Mouse (Mus musculus): ENCODE data around the gene Comp.

Comp gene

DNA sequence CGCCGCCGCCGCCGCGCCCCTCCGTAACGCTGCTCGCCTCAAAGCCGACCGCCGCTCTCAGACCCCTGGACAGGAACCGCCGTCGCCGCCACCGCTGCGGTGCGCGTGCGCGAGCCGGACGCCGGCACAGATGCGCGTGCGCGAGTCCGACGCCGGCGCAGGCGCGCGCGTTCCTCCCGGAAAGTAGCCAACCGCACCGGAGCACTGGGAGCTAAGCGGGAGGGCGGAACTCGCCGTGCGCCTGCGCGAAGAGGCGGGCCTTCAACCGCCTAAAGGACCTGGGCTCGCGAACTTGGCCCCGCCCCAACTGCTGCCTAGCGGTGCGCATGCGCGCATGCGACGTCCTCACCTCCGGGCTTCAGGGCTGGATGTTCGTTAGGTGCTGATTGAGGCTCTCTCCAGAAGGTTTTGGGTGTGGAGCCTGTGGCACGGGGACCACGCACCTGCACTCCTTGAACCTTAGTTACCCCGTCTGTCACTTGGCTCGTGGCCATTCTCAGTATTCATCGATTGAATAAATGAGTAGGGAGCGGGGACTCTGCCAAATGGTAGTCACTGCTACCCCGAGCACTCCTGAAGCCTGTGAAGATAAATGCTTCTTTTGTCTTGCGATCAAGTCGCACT is 20.1 kb upstream of the Comp start, which contains the start of gene Upf1:
Gene Upf1 (minus strand): TSS at position 85 of the 624 bp plus-strand sequence.
- peak; percentile 100 for DNase-seq

DNA sequence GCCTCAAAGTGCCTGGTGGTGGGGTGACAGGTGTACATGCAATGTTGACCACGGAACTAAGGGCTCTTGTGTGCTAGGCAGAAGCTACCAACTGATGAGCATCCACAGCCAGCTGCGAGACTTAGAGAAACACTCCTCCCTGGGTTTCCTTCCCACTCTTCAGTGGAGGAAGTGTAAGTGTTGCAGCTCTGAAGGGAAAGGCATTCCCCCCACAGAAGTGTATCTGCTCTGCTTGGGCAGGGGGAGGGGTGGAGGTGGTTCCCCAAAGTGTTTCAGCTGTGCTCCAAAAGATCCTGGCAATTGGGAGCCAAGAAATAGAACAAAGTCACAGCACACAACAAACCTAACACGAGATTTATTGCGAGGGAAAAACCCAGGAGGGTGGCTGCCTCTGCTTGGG is 19.4 kb upstream of the Comp start:
- no peak for DNase-seq

DNA sequence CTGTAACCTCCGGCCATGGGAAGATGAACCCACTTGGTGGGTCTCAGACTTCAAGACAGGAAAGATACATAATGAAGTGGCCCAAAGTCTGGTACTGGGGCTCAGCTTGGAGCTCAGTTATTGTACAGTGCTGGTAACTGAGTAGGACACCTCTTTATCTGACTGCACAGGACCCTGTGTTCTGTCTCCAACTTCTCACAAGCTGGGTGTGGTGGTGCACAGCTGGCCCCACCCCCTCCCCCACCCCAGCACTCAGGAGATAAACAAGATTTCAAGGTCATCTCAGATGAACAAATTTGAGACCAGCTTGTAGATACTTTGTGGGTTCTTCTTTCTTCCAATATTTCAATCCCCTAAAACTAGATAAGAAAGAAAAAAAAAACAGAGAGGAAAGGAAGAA is 17.2 kb upstream of the Comp start:
- no peak for DNase-seq

GRCm38 (mm10) chr8:70359411-70359810 is 13.9 kb upstream of the Comp start:
- no peak for DNase-seq

- DNase-seq: peak; percentile 40
These were observed 12.6 kb upstream of the Comp start for GRCm38 (mm10) chr8:70360769-70361168.

DNA sequence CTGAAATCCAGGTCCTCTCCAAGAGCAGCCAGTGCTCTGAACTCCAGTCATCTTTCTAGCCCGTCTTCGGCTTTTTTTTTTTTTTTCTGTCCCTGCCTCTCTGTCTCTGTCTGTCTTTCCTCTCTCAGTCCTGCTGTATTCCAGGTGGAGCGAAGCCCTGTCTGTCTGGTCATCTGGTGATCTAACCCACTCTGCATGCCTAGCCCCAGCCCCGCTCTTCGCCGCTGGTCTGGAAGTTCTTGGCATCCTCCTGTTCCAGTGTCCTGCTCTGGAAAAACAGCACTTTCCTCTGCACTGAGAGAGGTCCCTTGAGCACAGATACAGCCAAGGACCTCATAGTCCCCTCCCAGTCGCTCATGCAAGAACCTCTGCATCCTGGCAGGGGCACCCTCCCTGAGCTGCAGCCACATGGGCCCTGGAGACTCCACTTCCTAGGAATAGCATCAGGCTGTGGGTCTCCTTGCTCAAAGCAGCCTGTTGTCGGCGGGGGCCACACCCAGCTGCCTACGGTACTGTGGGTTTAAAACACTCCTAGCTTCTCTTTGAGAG is 11.8 kb upstream of the Comp start:
- no peak for DNase-seq

GRCm38 (mm10) chr8:70364066-70364465 is 9.3 kb upstream of the Comp start:
- DNase-seq: no peak

DNA sequence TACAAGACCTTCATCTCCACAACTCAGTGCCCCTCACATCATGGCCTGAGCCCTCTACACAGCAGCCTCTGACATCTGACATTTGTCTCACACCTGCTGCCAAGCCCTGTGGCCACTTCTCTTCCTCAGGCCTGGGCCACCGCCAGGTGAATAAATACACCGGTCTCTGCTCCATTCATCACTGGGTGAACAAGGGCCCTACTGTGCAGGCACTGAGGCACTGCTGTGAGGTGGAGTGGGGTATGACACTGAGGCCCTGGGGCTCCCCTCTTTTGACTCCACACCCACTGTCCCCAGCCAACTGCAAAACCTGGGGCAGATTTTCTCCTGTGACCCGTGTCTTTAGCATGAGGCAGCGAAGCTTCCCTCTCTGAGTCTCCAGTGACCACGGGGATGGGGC is 6.8 kb upstream of the Comp start:
- no peak for DNase-seq

- DNase-seq: no peak
These were observed 2.9 kb upstream of the Comp start for GRCm38 (mm10) chr8:70370476-70370875.

DNA sequence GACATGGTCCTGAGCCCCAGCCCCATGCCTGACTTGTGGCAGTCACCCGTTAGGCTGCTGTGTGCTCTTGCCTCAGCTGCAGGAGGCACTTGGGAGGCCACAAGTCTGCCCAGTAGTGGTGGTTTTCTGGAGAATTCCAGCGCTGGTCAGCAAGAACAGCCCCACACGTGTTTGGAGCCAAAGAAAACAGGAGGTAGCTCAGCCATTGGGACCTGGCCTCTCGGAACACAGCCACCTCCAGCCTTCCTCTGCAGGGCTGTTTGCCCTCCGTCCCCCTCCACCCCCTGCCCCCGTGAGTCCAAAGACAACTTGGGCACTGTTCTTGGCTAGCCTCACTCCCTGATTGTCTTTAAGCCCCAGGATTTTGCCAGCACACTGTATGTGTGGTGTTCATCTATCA is 1.4 kb upstream of the Comp start:
- no peak for DNase-seq

- peak; percentile 56 for DNase-seq
These were observed 1.1 kb downstream of the Comp start for GRCm38 (mm10) chr8:70374318-70374927.

GRCm38 (mm10) chr8:70375212-70375859 is 2.0 kb downstream of the Comp start:
- no peak for DNase-seq

DNA sequence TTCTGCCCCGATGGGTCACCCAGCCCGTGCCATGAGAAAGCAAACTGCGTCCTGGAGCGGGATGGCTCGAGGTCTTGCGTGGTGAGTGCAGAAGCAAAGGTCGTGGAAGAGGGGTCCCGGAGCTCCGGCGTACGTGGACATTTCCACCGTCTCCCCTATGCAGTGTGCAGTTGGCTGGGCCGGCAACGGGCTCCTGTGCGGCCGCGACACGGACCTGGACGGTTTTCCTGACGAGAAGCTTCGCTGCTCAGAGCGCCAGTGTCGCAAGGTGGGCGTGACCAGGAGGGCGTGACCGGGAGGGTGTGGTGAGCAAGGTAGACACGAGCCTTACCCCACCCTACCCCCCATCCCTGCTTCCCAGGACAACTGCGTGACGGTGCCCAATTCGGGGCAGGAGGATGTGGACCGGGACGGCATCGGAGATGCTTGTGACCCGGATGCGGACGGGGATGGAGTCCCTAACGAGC is 3.0 kb downstream of the Comp start:
- DNase-seq: no peak

- DNase-seq: no peak
These were observed 3.7 kb downstream of the Comp start for GRCm38 (mm10) chr8:70377049-70377448.

- DNase-seq: no peak
These were observed 6.7 kb downstream of the Comp start for GRCm38 (mm10) chr8:70380069-70380468.

- DNase-seq: peak; percentile 69
These were observed 9.9 kb downstream of the Comp start for GRCm38 (mm10) chr8:70383287-70383686.

GRCm38 (mm10) chr8:70389678-70390077 is 16.3 kb downstream of the Comp start:
- DNase-seq: no peak

DNA sequence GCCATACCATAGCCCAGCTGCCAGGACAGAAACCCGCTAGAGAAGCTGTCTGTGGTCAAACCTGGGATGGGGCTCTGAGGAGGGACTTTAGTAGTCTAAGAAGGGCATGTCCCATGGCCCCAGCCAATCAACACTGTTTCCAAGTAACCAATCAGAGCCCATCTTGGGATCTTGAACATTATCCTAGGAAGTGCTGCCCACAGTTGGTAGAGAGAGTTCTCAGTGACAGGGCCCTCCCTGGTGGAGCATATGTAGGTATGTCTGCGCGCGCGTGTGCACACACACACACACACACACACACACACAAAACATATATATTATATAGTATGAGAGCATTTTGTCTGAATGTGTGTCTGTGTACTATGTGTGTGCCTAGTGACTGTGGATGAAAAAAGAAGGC is 19.7 kb downstream of the Comp start:
- DNase-seq: no peak

DNA sequence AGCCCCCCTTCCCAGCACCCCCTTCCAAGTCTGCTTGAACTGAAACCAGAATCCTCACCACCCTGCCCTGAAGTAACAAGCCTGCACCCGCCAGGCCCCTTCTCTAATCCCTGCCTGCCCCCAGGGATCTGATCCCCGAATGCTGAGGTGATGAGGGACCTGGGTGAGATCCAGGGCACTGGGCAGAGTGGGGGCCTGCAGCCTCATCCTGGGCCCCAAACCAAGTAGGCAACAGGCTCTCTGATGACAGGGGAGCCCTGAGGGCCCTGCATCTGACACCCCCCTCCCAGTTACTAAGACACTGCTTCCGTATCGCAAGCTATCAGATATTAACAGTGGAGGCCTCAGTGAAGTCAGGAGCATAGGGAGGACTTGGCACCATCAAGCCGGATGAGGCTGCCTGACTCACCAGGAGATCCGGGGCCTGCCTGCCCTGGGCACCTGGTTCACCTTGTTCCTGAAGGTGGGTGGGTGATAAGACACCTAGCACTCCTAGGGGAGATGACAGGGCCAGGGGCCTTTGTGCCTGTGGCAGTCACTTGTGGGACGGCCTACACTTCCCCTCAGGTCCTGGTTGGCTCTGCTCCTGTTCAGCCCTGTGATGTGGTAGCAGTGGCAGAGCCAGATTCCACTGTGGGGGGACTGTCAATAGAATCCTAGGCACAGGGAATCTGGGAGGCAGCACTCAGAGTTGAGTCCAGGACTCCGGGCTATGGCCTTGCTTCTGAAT is 21.1 kb downstream of the Comp start:
- DNase-seq: no peak

DNA sequence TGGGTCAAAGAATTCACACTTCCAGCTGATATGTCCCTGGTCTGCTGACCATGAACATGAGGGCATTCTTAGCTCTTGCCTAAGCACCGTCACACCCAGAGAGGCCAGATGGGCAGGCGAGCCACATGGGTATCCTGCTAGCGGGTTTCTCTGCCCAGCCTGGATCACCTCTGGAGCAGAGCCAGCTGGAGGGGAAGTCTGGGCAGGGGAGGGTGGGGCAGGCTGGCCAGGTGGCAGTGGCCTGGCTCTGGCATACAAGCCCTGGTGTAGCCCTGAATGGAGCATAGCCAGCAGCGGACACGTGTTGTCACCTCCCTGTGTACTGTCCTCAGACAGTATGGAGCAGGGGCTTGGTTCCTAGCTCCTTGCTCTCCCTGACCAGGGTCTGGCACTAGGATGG is 22.3 kb downstream of the Comp start:
- DNase-seq: no peak

DNA sequence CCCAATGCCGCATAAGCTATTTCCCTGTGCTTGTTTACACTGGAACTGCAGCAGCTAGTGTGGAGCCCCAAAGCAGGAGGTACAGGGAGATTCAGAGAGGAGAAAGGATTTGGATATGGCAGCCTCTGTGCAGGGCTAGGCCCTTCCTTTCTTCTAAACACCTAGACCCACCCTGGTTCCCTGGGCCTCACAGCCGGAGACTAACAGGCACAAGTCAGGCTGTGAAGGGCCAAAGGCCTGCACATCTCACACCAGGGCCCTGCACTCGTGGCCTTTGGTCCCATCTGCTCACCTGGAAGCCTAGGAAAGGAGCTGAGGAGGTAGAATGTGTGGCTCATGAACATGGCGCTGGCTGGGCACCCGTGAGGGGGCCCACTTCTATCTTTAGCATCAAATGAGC is 22.8 kb downstream of the Comp start:
- no peak for DNase-seq

DNA sequence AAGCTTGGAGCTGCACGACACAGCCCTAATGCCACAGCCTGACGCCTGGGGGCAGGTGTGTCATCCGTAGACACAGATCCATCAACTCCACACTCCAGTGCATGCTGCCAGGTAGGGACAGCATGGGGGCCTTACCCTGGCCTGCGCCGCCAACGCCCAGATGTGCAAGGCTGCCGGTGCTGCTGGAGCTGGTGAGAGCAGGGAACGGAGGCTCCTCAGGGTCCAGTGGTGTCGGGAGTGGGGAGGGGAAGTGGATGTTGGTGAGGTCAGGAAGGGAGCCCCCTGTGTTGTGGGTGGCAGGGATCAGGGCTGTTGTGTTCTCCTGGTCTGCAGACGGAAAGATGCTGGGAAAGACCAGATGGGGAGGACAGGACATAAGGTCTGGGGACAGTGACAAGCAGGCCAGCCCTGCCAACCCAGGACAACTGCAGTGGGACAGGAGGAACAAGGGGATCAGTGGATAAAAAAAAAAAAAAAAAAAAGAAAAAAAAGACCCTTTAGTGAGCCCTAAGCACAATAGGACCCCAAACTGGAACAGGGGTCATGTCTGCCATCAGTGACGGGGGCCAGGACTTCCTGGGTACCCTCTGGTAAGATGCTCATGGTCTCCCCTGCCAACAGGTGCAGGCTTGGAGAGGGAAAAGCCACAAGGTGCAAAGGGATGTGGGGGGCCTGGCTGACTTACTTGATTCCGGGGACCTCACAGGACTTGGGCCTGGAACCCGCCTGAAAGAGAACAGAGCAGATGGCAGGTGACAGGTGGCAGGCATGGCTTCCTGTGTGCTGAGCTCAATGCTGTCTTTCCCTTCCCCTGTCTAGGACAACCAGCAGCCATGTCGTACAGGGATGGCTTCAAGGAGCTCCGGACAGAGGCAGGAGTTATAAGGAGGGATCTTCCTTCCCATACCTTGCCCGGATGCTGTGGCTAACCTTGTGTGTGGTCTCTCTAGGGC is 24.5 kb downstream of the Comp start:
- DNase-seq: peak; percentile 31

Data from thymus, postnatal 14 days (tissue).